ENCODE assay signal across 8 mouse cellular contexts in the genomic region with DNA sequence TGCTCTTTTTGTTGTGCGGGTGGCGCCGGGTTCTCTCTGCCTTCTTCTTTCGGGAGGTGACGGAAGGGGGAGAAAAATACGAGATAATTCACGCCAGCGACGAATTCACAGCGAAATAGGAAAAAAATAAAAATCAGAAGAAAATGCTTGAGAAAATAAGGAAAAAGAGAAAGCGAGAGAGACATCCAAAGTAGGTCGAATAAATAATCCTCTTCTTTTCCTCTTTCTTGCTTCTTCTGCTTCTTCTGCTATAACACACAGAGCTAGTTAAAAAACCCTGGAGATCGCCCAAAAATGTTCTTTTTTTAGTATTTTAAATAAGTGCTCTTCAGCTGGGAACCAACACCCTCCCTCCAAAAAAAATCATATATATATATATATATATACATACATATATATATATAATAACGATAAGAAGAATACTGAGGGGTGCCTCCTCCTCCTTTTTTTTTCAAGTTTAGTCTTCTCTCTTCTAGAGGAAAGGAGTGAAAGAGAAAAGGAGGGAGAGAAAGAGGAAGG. TPM values are rescaled to one million over a fixed set of nuclear protein-coding genes. Genes with fewer than 3 reads are reported as not detected.
DNase-seq lines count a peak whose midpoint lies in the region; ATAC-seq and TF ChIP-seq lines count a peak whose summit lies in the region.

A gene (minus strand): TSS at position 116 of the 519 bp plus-strand sequence.

- H3K27me3 ChIP-seq in heart, adult 2 months (ENCODE audit: control insufficient read depth, insufficient read depth, low read length), result peaks cover 9% of the 10 kb centered on the region
- H3K27me3 ChIP-seq in neural tube, embryonic 15.5 days (replicated peaks), result no peaks in the 10 kb centered on the region

- ATAC-seq in neural tube, embryonic 15.5 days (ENCODE audit: low FRiP score), result no peak

- H3K27ac ChIP-seq in heart, adult 2 months, result peak within 1 kb of the TSS; percentile 77
- peak within 1 kb of the TSS; percentile 99 for H3K27ac ChIP-seq in neural tube, embryonic 15.5 days (replicated peaks)

- TF ChIP-seq CTCF in heart, adult 2 months (IDR thresholded peaks at IDR 0.05), result no peak

- no peaks in the 10 kb centered on the region for H3K79me2 ChIP-seq in heart, adult 2 months (replicated peaks; ENCODE audit: control insufficient read depth, insufficient read depth, low read length)

- H3K9me3 ChIP-seq in neural tube, embryonic 15.5 days (replicated peaks), result no peaks in the 10 kb centered on the region

- no peaks in the 10 kb centered on the region for H3K36me3 ChIP-seq in heart, adult 2 months (ENCODE audit: control insufficient read depth, insufficient read depth, low read length)
- H3K36me3 ChIP-seq in neural tube, embryonic 15.5 days, result no peaks in the 10 kb centered on the region

- H3K9ac ChIP-seq in heart, adult 2 months (ENCODE audit: low read depth, low read length), result peak within 1 kb of the TSS; percentile 95
- peak within 1 kb of the TSS; percentile 97 for H3K9ac ChIP-seq in neural tube, embryonic 15.5 days (replicated peaks)

- under 1% methylated on average over 14 of the region's 14 CpGs for WGBS in heart, adult 2 months
- 0% methylated on average over 14 of the region's 14 CpGs for WGBS in neural tube, embryonic 15.5 days

- no peak for TF ChIP-seq POLR2A in heart, adult 2 months (IDR thresholded peaks at IDR 0.05; ENCODE audit: insufficient read depth, low read depth, low read length)

- intact Hi-C loops in heart, adult 2 months (cut with DNase I), result loop anchor here (2.0 to 10.0 kb wide), 5 partner anchors 37 to 835 kb away; a partner anchor contains a TSS
- intact Hi-C loops in heart, postnatal 36 days (cut with DNase I), result loop anchor here (2.0 to 10.0 kb wide), 11 partner anchors 37 to 1225 kb away; a partner anchor contains a TSS
- intact Hi-C loops in left cerebral cortex, postnatal 14 days (cut with DNase I), result loop anchor here (5.0 to 10.0 kb wide), 7 partner anchors 217 to 1355 kb away; no protein-coding TSS in a partner anchor

- DNase-seq in heart, adult 2 months, result no peak
- no peak for DNase-seq in heart, postnatal 36 days
- no peak for DNase-seq in urinary bladder, adult 2 months (ENCODE audit: low spot score)
- no peak for DNase-seq in urinary bladder, postnatal 10 days (ENCODE audit: low spot score)
- DNase-seq in left cerebral cortex, postnatal 14 days (ENCODE audit: low spot score in 2 of 2), result no peak
- DNase-seq in yolk sac, embryonic 10.5 days (ENCODE audit: low spot score), result no peak
- no peak for DNase-seq in kidney, postnatal 36 days

- TF ChIP-seq EP300 in heart, adult 2 months (IDR thresholded peaks at IDR 0.05; ENCODE audit: insufficient read depth, low read depth, low read length), result no peak

- H3K4me3 ChIP-seq in heart, adult 2 months, result peak within 1 kb of the TSS; percentile 67
- peak within 1 kb of the TSS; percentile 87 for H3K4me3 ChIP-seq in neural tube, embryonic 15.5 days (replicated peaks)

- peak within 1 kb of the TSS; percentile 87 for H3K4me2 ChIP-seq in neural tube, embryonic 15.5 days

- no peaks in the 10 kb centered on the region for H3K4me1 ChIP-seq in heart, adult 2 months (ENCODE audit: control insufficient read depth, insufficient read depth, low read length)
- H3K4me1 ChIP-seq in neural tube, embryonic 15.5 days, result peaks cover 26% of the 10 kb centered on the region

RNA-seq across cellular contexts. Expression of the gene that starts here (rescaled TPM):
- 1 to 10 TPM; 2.7 TPM for total RNA-seq in heart, adult 2 months (2021)
- polyA plus RNA-seq in heart, adult 2 months (2012; rRNA removed), result 8.9 and 10.5 TPM in 2 replicates
- total RNA-seq in heart, postnatal 36 days (2021), result 1 to 10 TPM; 3.8 to 4.1 TPM
- 15.6 and 19.4 TPM in 2 replicates for polyA plus RNA-seq in urinary bladder, adult 2 months (2012; rRNA removed)
- 100 to 1,000 TPM; 133 to 142 TPM for total RNA-seq in left cerebral cortex, postnatal 14 days (2021)
- 30.3 and 37.8 TPM in 2 replicates for polyA plus RNA-seq in neural tube, embryonic 15.5 days (2015; fragmentation: Nextera tagmentation; extraction: Ambion mirVana)

Comparison
In these comparisons a context has a peak if more than half of its experiments do, and no peak if none do; other contexts are left out.
1. RNA of the gene that starts here (total RNA-seq): 133 to 142 TPM in left cerebral cortex, postnatal 14 days; 3.8 to 4.1 TPM in heart, postnatal 36 days and 2.7 TPM in heart, adult 2 months; every median in the first group is over 10 times any median in the second.